Mouse (Mus musculus) right cerebral cortex, adult 2 months (tissue): ENCODE data around the gene Kcnip4.

Experiments
- DNase-seq, 2 experiments: peaks; one replicate each; pipeline ENCODE4 v3.0.0; 2021 to 2022; ENCODE audit warnings: low spot score in 2 of 2

Gene Kcnip4

DNA sequence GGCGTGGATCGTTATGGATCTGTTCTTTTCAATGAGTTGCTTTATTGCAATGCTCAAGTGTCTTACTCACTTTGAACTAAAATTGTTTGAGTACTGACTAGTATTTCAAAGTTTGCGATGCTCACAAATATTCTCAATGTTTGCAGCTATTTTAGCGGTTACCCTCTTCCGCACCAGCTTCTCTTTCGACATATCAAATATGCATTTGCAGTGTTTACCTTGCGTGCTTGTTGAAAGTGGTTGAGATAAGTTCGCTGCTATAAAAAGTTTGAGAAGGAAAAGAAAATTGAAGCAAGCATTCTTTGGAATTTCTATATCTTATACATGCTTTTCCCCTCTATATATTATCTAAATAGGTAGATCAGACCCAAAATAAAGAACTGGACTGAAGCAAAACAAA lies 634.5 kb downstream of the Kcnip4 start:
- no peak for DNase-seq

DNA sequence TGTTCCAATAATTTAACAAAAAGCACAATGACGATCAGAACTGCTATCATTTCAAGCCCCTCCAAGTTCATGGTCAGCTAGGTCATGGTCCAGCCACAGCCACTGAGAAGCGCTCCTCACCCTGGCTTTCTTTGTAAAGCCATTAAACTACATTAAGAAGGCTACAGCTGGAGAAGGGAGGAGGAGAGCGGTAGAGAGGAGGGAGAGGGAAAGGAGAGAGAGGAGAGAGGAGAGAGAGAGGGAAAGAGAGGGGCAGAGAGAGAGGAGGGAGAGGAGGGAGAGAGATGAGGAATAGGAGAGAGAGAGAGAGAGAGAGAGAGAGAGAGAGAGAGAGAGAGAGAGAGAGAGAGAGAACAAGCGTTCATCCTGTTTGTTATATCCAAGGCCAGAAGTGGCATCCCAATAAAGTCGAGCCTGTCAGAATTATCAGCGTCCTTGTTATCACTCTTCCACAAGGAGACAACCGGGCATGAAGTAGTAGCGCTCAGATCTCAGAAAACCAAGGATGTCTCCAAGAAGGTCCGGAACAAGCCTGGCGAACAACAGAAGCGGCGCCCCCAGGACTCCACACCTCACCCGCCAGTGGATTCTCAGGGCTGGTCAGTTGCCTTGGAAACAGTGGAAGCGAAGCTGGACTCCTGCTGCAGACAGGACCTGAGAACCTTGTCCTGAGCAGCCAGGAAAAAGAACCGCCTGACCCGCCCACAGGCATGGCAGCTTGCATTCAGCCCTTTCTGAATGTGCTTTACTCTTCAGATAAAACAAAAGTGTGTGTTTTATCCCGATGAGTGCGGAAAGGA lies 635.1 kb downstream of the Kcnip4 start:
- DNase-seq: peak; percentile 31 to 49

DNA sequence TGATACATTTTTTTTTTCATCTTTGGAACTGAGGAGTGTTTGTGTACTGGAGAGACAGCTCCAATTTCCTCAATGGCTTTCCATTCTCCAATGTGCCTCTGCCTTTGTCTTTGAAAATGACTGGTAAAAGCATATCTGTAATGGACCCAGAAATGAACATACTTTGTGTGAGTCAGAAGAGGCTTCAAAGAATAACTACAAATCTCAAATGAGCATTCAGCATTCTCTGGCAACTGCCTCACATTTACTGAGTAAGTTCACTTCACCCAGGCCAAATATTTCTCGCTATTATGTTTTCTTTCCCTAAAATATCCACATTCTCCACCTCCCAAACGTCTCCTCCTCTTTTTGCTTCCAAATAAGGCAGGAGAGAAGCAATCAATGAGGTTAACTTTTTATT lies 646.6 kb downstream of the Kcnip4 start:
- DNase-seq: no peak

DNA sequence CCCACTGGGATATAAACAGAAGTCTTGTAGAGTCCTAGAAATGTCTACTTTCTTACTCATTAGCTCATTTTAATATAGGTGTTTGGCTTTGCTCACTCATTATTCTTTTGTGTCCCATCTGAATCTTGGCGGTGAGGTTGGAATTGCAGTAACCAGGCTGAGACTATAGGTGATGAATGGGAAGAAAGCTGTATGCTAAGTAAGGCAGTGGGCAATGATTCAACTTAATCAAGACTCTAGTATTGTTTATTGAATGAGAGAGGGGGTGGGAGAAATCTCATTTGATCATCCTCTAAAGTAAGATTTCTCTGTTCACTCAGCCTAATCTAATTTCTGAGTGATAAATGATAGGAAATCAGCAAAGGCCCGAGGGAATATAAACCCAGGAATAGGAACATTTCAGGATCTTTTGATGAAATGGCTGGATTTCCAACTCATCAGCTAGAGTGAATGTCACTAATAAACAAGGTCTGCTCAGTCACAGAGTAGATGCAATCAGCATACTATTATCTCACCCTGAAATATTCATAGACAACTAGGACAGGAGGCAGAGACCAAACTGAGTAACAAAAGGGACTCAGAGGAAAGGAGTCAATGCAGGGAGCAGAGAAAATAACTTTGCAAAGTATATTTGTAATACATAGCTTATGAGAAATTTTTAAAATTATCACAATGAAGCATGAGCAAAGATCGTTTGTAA lies 660.3 kb downstream of the Kcnip4 start:
- DNase-seq: no peak

DNA sequence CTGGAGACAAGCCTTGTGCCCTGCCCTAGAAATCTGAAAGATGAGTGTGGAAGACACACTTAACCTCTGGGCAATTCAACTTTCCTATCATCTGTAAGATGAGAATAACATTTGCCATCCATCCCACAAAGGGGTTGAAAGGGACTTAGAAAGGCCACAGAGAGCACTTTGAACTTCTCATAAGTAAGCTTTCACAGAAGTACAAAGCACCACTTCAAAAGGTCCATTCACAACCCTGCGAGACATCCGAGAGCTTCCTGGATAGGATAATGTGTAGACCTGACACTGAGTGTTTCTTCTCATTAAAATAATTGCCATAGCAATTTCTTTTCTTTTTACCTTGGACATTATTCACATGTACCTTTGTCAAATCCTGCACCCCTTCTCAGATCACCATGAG lies 683.7 kb downstream of the Kcnip4 start:
- no peak for DNase-seq

DNA sequence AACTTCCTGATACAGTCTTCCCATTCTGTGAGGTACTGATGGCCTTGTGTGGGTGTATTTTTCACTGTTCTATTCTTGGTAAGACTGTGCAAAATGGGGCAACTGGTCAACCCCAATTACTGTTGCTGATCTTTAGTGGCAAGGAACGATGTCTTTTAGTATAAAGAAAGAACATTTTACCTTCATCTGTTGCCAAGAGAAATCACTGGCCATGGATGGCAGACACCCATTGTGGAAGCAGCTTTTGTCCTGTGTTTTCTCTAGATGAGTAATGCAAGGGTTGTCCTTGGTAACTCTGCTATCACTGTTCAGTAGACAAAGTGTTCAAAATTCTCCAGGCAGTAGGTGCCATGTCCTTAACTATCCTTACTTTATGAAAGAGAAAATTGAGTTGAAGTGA lies 729.2 kb downstream of the Kcnip4 start:
- no peak for DNase-seq

DNA sequence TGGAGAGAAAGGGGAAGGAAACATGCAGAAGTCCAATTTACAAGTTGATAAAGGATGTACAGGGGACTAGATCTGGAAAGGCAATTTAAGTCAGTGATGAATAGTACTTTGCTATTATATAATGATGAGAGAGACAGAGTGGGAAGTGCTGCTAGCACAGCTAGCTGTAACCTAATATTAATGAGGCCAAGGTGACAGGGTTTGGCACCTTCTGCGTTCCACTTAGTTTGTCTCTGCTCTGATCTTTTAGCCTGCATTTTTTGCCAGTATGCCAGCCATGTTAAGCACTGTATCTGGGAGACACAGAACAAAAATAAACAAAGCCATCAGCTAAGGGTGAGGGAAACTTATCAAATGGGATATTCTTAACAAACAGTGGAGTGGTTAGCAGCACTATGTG lies 745.3 kb downstream of the Kcnip4 start:
- no peak for DNase-seq

DNA sequence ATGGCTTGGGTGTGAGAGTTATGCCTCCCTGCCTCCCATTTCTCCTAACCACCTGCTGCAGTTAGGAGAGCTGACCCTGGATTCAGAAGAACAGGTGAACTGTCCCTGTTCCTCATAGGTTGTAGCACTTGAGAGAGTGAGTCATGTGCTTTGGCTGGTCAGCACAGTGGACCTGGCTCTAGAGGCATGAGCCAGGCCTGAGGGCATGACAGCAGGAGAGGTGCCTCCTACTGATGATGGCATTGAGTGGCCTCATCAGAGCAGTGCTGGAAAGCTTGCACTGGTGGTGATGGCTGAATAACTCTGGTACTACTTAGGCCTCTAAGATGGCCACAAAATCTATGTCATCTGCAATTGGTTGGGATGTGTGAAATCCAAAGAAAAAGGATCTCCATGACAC lies 776.1 kb downstream of the Kcnip4 start:
- no peak for DNase-seq

DNA sequence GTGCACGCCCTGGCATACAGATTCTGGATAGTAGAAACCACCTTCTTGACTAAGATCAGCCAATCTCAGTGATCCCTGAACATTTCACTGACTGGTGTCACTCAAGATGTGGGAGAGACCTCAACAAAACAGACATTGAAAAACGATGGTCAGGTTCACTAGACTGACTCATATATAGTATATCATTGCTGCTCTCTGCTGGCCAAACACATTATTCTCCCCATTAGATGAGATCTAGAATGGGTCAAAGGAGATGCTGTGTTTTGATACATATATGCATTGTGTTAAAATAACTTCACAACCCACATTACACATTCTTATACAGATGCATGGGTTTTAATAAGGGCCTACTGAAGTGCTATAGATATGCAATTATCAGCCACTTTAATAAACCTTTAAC lies 787.1 kb downstream of the Kcnip4 start:
- peak; percentile 15 to 30 for DNase-seq

DNA sequence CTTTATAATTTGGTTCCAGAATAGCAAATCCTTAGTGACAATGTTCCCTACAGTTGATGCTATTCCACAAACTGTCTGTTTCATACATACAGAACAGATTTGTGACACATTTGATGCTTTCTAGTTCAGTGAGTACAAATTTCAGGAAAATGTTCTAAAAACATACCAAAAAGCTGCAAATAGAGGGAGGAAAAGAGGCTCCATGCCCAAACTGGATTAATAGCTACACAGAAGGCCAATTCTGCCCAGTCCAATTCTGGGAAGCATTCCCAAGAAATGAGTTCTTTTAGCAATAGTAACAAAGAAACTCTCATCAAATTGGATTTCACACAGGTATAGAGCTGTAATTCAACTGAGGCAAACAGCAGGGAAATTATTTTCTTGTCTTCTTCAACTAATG lies 806.5 kb downstream of the Kcnip4 start:
- no peak for DNase-seq

DNA sequence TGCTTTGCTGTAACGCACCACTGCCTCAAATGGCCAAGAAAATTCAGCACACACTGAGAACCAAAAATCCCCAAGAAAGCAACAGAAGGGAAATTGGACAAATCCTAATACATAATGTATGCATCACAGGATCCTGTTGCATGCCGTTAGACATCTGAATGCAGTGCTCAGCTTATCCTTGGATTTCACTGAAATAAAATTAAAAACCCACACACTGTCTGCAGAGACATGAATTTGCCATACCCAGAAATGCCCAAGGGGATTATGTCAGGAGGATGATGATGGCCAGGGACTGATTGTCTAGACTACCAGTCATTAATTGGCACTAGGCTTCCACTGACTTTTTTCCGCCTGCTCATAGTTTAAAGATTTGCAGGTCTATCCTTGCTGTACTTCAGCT lies 818.7 kb downstream of the Kcnip4 start:
- DNase-seq: no peak

DNA sequence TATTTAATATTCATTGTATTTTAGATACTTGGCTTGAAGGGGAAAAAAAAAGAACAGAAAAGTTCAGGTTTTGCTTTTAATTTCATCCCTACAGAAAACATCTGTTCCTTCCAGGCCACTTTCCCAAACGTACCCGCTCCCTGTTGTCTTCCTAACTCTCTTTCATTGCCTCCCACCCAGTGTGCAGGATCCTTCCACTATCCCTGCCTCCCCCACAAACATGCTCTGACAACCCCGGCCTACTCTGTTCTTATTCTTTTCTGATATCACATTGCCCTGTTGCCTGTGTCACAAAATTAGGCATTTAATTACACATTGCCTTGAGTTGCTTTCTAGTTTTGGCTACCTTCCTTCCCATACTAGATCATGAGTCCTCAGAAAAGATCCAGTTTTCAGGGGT lies 837.6 kb downstream of the Kcnip4 start:
- DNase-seq: peak; percentile 8 to 15

DNA sequence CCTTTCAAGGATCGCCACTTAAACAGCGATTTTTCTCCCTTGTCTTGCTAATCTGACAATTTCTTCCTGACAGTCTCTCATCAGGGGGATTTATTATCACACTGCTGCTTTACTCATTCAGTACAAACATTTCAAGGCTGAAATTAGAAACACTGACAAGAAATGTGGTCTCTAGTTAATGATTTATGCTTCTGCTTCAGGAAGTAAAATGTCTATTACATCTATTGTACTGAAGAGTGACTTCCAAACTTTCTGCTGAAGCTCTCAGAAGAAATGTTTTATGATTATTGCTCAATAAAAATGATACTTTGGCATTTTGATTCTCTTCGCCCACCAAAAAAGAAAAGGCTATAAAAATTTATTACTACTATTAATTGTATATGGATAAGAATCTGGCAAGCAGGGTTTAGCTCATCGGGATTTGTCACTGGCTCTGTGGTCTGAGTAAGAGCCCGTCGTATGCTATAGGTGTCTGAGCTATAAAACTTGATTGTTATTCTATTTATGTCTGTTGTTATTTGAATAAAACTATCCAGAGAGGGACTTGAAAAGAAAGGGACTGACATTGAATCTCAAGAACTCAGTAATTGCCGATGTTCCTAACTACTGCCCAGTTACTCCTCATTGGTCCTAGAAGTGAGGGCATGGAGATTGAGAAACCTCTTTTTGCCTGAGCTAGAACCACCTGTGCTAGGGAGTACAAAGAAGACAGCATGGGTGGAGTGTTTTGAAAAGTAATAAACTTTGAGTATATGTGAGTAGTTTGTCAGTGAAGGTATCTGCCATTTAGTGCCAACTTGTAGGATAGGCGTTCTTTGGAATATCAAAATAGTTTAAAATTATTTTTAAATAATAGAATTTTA lies 844.7 kb downstream of the Kcnip4 start:
- no peak for DNase-seq

DNA sequence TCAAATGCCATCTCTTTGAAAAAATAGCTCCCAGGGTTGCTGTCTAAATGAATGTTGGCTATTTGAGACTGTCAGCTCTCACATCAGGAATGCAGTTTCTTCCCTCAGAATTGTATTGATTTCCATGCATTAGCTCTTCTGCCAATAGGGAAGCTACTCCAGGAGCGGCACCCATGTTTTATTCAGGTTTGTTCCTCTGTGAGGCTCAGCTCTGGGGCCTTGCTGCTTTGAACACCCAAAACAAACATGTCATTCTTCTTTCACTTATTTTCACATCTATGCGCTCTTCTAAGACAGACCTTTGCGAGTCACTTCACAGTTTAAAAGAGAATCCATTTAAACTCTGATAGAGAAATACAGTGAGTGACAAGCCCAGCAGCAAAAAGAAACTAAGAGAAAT lies 862.2 kb downstream of the Kcnip4 start:
- DNase-seq: no peak

DNA sequence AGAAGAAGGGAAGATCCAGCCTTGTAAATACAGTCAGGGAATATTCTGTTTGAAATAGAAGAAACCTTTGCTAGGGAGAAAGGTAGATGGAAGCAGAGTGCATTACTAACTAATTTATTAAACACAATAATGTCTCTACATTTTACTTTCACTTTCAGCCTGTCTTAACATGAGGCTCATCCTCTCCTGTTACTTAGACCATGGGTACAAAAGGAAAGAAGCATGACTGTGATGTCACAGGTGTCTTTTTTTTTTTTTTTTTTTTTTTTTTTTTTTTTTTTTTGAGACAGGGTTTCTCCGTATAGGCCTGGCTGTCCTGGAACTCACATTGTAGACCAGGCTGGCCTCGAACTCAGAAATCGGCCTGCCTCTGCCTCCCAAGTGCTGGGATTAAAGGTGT lies 864.7 kb downstream of the Kcnip4 start:
- no peak for DNase-seq

DNA sequence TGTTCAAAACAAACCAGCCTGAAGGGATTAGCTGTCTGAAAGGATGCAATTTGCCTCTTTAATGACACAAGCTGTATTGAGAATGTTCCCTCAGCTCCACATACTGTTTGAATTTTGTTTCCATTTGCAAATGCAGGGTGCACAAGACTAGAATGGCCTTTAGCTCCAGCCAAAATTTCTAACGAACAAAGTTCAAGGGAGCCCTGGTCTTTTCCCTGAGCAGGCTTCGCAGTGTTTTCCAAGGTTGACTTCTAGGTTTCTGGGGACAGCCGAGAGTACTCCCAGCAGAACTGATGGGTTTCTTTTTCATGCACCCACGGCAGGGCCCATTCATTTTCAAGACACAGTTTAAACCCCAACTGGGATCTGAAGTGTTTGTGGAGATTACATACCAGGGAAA lies 874.2 kb downstream of the Kcnip4 start:
- no peak for DNase-seq

DNA sequence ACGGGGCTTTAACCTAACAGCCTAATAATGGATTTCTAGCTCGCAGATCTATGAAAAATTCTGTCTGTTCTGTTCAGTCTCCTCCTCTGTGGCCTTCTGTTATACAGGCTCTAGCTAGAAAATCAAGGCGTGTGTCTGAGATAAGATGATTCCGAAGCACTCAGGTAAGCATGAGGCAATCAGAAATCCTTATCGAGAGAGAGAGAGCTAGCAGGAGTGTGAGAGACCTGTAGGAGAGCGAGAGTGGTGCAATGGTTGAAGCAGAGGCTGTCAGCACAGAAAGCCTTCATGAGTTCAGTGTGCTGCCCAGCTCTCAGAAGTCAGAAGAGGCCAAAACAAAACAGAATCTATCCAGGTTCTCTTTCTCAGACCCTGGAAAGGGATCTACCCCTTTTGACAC lies 888.0 kb downstream of the Kcnip4 start:
- DNase-seq: no peak

DNA sequence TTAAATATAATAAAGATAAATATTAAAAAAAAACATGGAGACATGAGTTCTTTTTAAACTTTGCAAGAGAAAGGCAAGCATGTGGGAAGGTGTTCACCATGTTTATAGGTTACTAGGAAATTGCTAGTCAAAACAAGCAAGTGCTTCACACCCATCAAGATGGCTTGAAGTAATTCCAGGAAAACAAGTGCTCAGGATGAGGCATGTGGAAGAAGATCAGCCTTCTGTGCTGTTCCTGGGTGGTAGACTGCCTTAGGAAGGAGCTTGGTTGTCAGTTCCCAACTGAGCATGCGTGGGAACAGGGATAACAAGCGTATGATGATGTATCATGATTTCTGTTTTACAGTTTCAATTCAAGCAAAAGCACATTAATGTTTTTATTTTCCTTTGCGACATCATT lies 891.1 kb downstream of the Kcnip4 start:
- no peak for DNase-seq

DNA sequence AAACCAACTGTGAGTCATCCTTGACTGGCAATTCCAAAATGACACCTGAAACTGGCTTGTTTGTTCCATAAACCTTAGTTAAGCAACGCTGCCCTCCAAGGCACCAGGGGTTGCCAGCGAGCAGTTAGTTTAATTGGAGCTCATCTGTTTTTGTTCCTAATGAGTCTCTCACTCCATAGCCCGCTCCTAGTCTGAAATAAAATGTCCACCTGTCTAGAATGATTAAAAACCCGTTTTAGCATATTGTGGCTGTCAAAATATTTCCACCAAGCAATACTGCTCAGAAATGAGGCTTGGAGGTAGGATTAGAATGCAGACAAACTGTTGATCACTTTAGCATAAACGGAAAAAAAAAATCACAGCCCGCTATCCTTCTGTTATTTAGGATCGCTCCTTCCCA lies 901.3 kb downstream of the Kcnip4 start:
- DNase-seq: no peak

DNA sequence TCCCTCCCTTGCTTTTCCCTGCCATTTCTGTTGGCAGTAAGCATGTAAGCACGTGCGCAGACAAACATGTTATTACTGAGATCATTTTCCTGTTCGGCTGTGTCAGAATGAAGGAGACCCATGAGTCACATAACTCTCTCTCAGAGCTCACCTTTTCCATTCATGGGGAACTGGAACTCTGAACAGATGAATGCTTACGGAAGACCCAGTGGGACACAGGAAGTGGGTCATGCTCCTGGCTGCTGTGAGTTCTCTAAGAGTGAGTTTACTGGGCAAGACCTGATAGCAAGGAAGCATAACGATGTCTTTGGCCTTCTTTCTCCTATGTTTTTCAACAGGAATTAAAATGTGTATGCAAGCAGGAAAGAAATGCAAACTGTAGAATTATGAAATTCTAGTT lies 917.8 kb downstream of the Kcnip4 start:
- no peak for DNase-seq

DNA sequence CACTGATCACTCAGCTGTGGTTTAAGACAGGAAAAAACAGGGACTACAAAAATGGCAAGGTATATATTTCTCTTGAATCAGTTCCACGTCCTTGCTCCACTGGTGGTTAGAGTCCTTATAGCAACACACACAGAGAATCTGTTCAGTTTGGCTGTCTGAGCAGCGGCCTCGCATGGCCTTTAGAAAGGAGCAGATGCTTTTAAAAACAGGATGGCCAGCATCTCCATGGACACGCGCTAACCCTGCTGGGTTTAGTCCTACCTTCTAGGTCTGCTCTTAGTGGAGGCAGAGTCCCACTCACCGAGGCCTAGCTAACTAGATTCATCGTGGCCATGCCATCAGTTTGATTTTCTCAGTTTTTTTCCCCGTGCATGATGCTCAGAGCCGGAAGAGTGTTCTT lies 918.4 kb downstream of the Kcnip4 start:
- no peak for DNase-seq

DNA sequence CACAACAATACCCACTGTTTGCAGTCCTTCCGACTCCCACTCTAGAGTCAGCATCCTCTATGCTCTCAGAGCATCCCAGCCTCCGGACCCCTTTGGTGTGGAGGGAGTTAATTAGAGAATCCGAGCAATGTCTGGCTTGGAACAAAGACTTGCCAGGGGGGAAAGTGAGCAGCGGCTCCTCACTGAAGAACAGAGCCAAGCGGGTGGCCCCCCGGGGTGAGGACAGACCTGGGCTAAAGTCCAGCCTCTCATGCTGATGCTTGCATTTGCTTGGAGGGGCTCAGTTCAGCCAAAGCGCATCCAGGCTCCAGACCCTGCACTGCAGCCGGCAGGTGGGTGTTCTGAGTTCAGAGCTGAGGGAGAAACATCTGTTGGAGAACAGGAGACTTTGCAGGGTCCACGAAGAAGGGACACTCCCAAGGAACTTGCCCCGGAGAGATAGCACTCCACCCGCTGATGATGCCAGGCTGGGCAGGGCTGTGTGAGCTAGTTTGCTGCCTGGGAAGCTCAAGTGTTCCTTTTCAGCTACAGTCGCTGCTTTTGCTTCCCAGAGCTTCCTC lies 925.1 kb downstream of the Kcnip4 start:
- DNase-seq: no peak
